Mouse (Mus musculus): ENCODE results near the gene Men1.

DNA sequence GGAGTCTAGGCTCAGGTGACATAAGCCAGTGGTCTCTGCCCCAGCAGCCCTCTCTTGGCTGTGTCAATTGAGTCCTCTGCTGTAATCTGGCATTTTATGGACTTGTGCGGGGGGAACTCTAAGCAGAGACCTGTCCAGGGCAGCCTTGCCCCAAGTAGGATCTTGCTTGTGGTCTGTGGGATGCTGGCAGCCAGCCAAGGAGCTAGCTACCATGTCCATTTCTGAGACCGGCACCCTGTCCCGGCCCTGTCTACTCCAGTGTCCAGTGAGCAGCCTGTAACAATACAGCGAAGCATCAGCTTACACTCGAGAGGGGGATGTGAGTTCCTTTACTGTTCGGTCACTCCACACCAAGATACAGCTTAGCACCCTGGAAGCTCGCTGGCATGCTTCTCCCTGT lies 19.3 kb downstream of the Men1 start:
- TF ChIP-seq CTCF (conservative IDR thresholded peaks at IDR 0.05; ENCODE audit: low read length), result no peak
- no peak for TF ChIP-seq NANOG (IDR thresholded peaks at IDR 0.05; ENCODE audit: borderline replicate concordance, low read length)
- no peak for TF ChIP-seq POU5F1 (IDR thresholded peaks at IDR 0.05; ENCODE audit: borderline replicate concordance, low read length)

All from E14TG2a.4 (cell line).